Mouse (Mus musculus) testis, adult 2 months (tissue): ENCODE measurements around the gene 1700029H14Rik.

Experiments used
- CTCF ChIP-seq: fragments of 200-500 bp; IDR thresholded peaks from 2 replicates; pipeline ENCODE4 v1.5.1; 2012; ENCODE audit warnings: low read depth, mild to moderate bottlenecking, inconsistent platforms, low read length, moderate library complexity; ENCODE audit not compliant: control insufficient read depth, insufficient read depth, insufficient replicate concordance
- POLR2A ChIP-seq: fragments of 200-500 bp; IDR thresholded peaks from 2 replicates; pipeline ENCODE4 v1.6.1; 2012; ENCODE audit warnings: low read depth, mild to moderate bottlenecking, inconsistent platforms, low read length, moderate library complexity; ENCODE audit not compliant: control insufficient read depth

GRCm38 (mm10) chr8:13541526-13541925 is 20.7 kb downstream of the 1700029H14Rik start:
- TF ChIP-seq POLR2A (no peak), CTCF (no peak)
